Mouse (Mus musculus): Measurements from ENCODE around the gene Cpvl.

DNA sequence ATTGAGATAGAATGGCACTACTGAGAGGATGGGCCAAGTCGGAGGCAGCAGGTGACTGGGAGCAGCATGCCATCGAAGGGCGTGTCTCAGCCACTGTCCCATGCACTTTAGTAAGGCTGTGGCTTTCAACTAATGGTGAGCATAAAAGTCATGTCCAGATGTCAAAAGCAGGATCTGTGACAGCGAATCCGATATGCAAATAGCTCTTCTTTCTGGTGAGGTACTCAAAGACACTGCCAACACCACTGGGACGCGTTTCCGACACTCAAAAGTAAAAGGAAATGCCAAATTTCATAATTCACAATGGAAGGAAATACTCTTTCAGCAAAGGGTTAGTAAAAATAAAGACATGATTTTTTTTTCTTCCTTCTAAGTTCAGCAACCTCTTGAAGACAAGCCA, 94.0 kb downstream of the Cpvl start:
- no peak for TF ChIP-seq CTCF (IDR thresholded peaks at IDR 0.05; ENCODE audit: insufficient read depth, low read depth, low read length)
- TF ChIP-seq POLR2A (IDR thresholded peaks at IDR 0.05; ENCODE audit: insufficient read depth, low read depth, low read length), result no peak

All from olfactory bulb, adult 2 months (tissue).